Mouse (Mus musculus): ENCODE measurements around the gene Srsf7.
"Not testable (repeated sequence)": the region's sequence is repeated elsewhere in the genome, so short reads cannot be mapped to it uniquely, and the experiment has no call there.

Srsf7 gene

DNA sequence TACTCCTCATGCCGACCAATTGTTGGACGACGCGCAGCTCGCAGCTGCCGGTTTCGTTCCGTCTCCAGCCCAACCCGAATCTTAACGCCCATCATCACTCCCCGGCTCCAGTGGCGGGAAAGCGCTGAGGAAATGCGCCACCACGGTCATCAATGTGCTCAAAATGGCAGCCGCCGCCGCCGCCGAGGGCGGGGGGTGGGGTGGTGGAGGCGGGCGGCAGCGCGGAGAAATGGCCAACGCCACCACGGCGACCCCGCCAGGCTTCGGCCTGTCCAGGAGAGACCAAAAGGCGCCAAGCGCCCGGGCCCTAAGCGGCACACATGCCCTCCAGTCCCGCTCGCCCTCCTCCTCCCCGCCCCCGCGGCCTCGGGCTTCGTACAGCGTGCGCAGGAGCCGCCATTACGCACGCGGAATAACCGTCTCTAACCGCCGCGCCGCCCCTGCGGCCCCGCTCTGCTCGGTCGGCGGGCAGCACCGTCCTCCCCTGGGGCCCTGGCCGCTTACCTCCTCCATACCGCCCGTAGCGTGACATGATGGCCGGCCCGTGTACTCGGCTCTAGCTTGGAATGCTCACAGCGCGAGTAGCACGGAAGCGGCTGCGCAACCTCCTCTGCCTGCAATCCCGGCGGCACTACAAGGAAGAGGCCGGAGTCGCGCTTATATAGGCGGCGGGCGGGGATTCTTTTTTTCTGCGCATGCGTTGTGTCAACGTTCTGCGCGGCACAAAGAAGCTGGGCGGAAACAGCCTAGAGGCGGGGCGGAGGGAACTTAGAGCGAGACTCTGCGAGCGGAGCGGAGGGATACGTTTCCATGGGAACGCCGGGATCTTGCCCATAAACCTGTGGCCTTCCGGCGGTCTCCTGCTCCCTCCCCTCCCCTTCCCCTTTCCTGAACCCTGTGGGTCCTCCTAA is at the start of gene Srsf7, which contains the start of gene Ttc39d:
Srsf7 (minus strand) TSS at position 637 of the 911 bp plus-strand sequence.
Ttc39d (plus strand) TSS at position 790 of the 911 bp plus-strand sequence.
- peak; percentile 99 for DNase-seq

DNA sequence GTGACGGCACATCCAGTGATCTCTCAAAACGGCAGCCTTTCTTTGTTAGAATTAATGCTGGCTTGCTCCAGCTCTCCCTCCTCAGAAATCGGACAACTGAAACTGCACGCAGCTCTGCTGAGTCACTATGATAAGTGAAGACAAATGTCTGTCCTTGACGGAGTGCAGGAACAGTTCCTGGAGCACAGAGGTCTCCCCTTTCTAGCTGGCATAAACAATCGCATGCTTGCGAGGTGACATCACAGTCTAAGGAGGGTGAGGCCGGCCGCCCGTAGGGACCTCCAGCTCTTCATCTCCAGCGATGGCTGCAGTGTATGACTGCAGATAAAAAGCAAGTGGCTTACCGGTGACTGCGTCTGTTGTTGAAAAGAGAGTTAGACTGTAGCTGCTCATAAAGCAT is 48.1 kb upstream of the Srsf7 start:
- no peak for DNase-seq

DNA sequence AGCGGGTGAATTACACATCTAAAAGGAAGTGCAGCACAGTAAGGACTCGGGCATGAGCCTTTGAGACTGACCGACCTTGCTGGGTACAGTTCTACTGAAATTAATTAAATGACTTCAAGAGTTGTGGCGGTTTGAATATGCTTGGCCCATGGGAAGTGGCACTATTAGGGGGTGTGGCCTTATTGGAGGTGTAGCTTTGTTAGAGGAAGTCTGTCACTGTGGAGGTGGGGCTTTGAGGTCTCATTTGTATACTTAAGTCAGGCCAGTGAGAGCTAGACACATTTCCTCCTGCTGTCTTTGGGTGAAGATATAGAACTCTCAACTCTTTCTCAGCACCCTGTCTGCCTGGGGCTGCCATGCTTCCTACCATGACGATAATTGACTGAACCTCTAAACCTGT is 47.3 kb upstream of the Srsf7 start:
- DNase-seq = no peak

DNA sequence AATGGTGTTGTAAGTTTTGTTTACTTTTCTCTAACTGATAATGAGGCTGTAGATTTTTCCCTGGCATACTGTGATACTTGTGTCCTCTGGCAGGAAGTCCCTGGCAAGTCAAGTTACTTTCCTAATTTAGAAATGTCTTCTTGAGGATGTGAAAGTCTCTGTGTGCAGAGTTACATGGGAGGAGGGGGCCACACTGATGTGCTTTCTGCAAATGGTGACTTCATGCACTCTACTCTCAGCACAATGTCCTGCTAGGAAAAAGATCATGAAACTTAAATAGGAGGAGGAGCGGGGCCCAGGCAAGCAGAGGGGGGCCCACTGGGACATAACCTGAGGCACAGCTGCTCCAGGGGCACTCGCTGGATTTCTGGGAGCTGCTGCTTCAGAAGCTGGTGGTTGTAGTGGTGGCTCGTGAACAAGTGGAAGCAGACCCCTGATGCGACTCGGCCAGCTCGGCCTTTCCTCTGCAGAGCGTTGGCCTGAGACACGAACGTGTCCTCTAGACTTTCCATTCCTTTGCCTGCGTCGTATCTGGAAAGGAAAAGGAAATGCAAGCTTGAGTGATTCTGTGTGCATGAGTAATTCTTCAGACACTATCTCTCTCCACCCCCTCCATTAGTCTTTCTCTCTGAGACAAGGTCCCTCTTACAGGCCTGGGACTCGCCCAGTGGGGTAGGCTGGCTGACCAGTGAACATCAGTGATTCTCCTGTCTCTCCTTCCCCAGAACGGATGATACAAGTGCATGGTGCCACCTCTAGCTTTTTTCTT is 45.8 kb upstream of the Srsf7 start:
- no peak for DNase-seq

DNA sequence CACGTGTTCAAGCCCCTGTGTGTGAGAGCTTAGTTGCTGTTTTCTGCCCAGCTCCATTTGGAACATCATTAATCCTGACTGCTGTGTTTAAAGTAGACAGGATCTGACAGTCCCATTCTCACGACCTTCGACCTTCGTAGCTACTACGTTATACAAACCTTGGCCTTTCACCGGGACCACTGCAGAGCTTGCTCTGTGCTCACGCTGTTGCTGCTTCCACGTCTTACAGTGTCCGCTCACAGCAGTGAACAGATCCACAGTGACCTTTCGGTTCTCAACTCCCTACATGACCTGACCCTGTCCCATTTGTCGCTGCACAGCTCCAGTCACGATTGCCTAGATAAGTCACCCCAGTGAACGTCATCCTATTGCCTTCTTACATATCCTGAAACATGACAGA is 36.0 kb upstream of the Srsf7 start:
- DNase-seq = no peak

DNA sequence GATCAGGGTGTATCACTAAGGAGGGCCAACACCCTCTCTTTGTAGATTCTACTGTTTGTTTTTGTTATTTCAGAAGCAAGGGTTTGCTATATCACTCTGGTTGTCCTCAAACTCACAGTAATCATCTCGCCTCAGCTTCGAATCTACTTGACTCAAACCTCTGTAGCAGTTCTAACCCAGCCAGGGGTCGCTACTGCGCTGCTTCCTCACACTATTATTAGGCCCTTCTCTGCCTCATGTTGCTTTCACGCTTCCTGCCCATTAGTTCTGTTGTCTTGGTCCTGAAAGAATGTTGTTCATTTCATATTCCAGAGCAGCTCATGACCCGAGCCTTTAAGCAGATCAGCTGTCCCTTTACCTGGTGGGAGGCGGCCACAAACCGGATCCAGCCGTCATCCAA is 34.5 kb upstream of the Srsf7 start:
- DNase-seq = no peak

DNA sequence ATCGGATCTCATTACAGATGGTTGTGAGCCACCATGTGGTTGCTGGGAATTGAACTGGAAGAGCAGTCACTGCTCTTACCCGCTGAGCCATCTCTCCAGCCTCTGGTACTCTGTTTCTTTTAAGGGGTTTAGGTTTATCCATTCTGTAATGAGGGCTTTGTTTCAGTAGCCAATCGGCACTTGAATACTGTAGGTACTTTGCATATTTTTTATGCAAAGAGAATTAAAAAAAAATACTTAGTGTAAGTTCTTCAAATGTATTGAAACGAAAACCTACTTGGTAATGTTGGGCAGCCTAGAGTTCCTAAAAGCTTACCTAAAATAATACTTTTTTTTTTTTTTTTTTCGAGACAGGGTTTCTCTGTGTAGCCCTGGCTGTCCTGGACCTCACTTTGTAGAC is 30.4 kb upstream of the Srsf7 start:
- DNase-seq = no peak

DNA sequence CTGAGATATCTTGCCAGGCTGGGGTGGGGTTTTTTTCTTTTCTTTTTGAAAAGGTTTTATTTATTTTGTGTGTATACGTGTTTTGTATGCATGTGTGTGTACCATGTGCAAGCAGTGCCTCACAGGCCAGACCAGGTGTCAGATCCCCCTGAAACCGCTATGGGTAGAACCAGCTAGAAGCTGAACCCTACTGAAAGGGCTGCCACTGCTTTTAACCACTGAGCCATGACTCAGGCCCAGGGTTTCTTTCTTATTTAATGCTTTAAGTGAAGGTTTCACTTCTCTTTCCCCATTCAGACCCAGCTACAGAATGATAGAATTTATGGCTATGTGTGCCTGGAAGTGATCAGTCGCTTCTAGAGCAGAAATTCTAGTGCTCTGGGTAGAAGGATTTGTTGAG is 29.7 kb upstream of the Srsf7 start:
- DNase-seq = no peak

DNA sequence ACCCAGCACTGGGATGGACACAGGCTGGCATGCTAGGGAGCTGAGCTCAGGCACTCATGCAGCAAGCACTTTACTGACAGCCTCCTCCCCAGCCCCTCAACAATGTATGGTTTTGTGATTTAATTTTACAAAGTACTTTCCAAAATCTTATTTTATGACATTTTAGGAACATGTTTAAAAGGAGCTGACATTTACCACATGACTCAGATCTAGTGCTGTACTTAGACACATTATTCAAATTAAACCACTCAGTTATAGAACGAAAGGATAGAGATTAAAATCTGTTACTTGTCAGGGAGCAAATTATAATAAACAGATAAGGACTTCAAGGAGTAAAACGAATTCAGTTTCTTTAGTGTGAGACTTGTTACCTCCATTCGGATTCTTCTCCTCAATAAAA is 28.4 kb upstream of the Srsf7 start:
- no peak for DNase-seq

DNA sequence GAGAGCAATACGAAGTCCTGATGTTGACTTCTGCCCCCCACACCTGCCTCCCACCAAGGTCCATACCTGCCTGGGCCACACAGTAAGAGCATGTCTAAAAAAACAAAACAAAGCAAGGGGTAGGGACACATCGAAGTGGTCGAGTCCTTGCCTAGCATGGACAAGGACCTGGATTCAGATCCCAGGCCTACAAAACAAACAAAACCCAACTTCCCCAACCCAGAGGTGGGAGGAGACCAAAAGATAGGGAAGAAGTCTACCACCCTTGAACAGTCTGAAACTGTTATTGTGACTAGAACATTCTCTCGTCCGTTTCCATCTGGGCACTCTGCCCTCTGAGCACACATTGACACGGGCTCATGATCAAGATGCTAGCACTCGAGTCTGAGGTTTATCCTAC is 27.3 kb upstream of the Srsf7 start:
- DNase-seq = no peak

DNA sequence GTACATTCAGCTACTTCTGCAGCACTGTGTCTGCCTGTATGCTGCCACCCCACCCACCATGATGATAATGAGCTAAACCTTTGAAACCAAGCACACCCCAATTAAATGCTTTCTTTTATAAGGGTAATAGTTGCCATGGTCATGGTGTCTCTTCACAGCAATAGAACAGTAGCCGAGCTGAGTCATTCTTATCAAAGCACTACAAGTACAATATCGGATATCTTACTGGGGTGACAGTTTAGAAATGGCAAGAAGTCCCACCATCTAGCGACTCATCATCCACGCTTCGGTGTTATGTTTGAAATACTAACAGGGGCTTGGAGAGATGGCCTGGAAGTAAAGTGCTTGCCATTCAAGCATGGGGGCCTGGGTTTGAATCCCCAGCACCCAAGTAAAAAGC is 26.7 kb upstream of the Srsf7 start:
- no peak for DNase-seq

DNA sequence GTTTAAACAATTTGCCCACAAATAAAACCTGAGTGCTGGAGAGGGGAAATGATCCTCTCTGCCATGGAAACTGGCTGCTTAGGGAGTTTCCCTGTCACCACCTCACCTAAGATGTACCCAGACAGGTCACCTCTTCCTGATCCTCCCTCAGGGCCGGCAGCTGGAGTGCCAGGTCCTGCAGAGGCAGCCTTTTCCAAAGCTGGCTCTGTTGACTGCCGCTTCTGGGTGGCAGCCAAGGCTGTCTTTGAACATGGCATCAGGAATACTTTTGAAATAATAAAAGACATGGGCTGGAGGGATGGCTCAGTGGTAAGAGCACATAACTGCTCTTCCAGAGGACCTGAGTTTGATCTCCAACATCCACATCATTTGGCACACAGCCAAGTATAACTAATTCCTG is 22.3 kb upstream of the Srsf7 start:
- peak; percentile 31 to 54 for DNase-seq

DNA sequence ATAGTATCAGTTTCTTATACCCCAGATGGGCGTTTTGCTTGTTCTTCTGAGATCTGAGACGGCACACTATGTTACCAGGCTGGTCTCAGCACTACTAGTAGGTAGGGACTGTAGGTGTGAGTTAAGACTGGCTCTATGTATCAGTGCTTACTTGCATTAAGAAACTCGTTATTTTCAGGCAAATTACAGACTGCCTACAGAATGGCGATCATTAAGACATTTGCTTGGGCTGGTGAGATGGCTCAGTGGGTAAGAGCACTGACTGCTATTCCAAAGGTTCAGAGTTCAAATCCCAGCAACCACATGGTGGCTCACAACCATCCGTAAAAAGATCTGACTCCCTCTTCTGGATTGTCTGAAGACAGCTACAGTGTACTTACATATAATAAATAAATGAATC is 18.0 kb upstream of the Srsf7 start:
- DNase-seq = not testable (repeated sequence)

DNA sequence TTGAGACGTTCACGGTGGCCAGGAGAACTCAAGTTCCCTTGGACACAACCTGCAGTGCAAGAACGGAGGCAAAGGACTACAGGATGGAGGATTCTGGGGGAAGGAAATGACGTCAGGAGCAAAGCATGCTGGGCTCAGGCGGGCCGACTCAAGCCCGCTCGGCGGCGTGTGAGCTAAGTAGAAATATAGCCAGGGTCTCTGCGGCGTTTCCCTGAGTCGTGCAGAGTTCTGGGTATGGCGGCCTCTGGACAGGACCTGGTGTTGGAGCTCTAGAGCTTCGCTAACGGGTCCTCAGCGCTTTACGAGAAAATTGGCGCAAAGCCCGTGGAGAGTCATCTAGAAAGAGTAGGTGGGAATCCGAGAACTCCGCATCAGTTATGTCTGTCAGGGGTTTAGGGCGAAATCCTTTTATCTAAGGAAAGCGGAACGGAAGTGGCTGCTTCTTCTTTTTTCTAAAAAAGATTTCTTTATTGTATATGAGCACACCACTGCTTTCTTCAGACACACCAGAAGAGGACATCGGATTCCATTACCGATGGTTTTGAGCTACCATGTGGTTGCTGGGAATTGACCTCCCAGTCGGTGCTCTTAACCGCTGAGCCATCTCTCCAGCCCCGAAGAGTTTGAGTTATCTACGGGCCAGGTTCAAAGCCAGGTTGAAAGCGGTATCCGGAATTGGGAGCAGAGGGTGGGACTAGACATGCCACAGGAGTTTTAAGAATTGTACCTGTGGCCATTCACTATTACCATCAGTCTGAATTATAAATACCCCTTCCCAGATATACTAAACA is 17.4 kb upstream of the Srsf7 start, which contains the start of gene Gemin6:
Gemin6 (plus strand) TSS at position 116 of the 791 bp plus-strand sequence.
- DNase-seq = peak; percentile 89 to 90

DNA sequence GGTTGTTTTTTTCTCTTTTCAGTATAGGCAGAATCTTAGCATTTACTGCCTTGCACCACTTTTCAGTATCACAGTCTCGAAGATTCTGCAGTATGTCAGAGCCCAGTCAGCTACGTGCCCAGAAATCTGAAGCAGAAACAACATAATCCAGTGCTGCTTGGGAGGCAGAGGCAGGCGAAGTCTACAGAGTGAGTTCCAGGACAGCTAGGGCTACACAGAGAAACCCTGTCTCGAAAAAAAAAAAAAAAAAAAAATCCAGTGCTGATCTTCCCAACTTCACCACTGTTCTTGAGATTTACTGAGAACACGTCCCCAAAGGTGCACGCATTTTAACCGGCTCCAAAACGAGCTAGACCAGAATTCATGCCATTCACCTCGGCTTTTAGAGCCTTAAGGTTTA is 16.7 kb upstream of the Srsf7 start:
- no peak for DNase-seq

DNA sequence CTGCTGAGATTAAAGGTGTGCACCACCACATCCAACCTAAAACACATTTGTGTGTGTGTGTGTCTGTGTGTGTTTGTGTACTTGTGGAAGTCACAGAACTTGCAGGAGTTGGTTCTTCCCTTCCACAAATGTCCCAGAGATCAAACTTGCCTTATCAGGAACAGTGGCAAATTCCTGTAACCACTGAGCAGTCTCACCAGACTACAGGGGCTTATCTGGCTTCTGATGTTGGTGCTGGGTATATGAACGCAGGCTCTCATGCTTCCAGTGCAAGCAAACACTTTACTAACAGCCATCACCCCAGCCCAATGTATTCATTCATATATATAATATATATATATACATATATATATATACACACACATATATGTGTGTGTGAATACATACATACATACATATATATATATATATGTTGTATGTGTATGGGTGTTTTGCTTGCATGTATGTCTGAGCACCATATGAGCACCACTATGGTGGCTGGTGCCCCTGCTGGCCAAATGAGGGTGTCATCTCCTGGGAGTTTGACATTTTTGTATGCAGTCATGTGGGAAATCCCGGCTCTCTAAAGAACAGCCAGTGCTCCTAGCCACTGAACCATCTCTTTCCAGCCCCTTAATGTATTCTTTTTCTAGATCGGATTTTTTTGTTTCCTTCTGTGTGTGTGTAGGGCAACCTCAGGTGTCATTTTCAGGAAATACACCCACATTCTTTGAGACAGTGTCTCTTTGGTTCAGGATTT is 15.0 kb upstream of the Srsf7 start:
- no peak for DNase-seq

DNA sequence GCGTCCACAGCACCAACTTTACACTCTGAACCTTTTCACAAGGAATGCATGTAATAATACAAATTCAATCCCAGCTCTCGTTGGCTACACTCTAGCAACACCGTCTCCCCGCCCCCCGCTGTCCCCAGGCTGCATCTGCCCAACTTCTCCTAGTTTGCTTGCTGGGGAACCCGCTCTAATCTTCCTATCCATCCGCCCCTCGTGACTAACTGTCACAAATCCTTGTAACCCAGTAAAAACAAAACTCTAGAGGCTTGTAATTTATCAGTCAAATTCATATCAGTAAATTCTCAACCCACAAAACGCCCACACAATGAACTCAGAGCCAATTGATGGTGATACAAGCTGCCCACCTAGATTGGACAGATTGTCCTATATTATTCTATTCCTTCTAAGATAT is 14.1 kb upstream of the Srsf7 start:
- no peak for DNase-seq

DNA sequence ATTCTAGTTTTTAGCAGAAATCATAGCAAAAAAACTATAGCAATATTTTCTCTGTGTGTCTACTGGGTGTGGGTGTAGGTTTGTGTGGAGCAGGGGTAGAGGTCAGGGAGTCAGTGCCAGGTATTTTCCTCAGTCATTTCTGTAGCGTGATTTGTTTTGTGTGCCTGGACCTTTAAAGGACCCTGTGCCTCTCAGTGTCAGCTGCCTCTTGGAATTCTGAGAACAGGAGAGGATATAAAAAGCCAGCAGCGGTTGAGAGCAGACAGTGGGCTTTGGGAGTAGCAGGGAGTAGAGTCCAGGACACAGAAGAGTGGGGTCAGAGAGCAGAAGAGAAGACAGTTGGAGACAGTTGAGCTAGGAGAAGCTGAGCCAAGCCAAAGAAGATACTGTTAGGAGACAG is 13.0 kb upstream of the Srsf7 start:
- DNase-seq = no peak

DNA sequence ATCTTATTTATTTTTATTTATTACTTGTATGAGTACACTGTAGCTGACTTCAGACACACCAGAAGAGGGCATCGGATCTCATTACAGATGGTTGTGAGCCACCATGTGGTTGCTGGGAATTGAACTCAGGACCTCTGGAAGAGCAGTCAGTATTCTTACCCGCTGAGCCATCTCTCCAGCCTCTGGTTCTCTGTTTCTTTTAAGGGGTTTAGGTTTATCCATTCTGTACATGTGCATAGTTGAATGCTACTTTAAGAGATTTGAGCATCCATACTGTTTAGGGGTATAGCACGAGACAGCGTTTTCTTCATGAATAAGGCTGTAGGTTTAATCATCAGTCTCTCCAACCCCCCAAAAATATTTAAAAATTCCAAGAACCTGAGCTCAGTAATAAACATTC is 6.9 kb upstream of the Srsf7 start:
- not testable (repeated sequence) for DNase-seq

DNA sequence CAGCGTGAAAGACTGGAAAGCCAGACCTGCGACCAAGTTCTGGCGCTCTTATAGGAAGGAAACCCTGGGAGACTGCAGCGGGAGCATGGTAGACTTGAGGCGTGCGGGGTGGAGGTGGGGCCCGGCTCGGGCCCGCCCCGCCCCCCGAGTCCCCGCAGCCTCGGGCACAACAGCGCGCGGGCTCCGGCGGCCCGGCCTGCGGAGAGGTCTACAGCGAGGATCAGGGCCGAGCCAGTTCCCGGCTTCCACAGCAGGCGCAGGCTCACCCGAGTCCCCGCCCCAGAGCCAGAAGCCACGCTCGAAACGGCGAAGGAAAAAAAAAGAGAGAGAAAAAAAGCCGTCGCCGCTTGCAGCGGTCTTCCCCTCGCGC is 821 bp downstream of the Srsf7 start:
- peak; percentile 77 to 80 for DNase-seq

DNA sequence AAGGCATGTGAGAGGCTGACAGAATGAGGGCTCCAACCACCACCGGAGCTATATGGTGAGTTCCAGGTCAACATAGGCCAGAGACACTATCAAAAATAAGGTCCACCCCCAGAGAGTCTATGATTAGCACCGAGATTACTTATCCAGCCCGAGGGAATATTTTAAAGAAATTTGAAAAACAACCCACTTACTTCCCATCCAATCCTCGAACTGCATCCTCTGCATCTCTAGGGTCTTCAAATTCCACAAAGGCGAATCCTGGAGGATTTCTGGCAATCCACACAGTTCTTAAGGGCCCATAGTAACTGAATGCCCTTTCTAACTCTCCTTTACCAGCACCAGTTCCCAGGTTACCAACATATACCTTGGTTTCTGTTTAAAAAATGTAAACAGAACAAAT is 1.4 kb downstream of the Srsf7 start:
- DNase-seq = no peak

DNA sequence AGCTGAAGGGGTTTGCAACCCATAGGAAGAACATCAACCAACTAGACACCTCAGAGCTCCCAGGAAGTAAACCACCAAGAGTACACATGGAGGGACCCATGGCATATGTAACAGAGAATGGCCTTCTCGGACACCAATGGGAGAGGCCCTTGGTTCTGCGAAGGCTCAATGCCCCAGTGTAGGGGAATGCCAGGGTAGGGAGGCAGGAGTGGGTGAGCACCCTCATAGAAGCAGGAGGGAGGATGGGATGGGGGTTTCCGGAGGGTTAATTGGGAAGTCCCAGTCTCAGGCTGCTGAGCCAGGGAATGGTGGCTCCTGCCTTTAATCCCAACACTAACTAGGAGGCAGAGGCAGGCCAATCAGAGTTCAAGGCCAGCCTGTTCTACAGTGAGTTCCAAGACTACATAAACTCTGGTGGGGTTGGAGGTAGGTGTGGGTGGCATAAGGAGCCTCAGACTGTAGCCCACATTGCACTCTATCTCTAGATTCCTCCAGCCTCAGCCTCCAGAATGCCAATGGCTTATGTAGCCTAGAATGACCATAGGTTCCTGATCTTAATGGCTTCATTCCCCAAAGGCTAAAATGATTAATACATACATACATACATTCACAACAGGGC is 7.8 kb downstream of the Srsf7 start:
- no peak for DNase-seq

All from cerebellum, postnatal 10 days (tissue).